Mouse (Mus musculus) mouse trophoblast stem cell (cell line): ENCODE measurements around the gene Ttbk2.

Source experiments
- in situ Hi-C, 2 experiments: fragments of 300-500 bp; cut with MseI, MboI; formaldehyde crosslinking; loops; 2 replicates in 1 of 2; 3 replicates in 1 of 2; pipeline ENCODE4 v1.15.1; 2025

Gene Ttbk2

GRCm38 (mm10) chr2:120850424-120851082, at the start of gene Ttbk2:
Gene Ttbk2, minus strand, starts transcription at chr2:120850604.
- in situ Hi-C loops: no loop called here

GRCm38 (mm10) chr2:120896361-120896760, 46.0 kb upstream of the Ttbk2 start:
- in situ Hi-C loops: no loop called here

- in situ Hi-C loops: no loop called here
These were observed 37.2 kb upstream of the Ttbk2 start for GRCm38 (mm10) chr2:120887601-120888000.

GRCm38 (mm10) chr2:120873192-120873591, 22.8 kb upstream of the Ttbk2 start:
- in situ Hi-C loops: no loop called here

GRCm38 (mm10) chr2:120871447-120872336, 21.3 kb upstream of the Ttbk2 start:
- in situ Hi-C loops: no loop called here

- in situ Hi-C loops: no loop called here
These were observed 16.9 kb upstream of the Ttbk2 start for GRCm38 (mm10) chr2:120867336-120867735.

GRCm38 (mm10) chr2:120866561-120866960, 16.2 kb upstream of the Ttbk2 start:
- in situ Hi-C loops: no loop called here

GRCm38 (mm10) chr2:120863389-120863788, 13.0 kb upstream of the Ttbk2 start:
- in situ Hi-C loops: no loop called here

GRCm38 (mm10) chr2:120860699-120861098, 10.3 kb upstream of the Ttbk2 start:
- in situ Hi-C loops: no loop called here

GRCm38 (mm10) chr2:120858131-120858530, 7.7 kb upstream of the Ttbk2 start:
- in situ Hi-C loops: no loop called here

- in situ Hi-C loops: no loop called here
These were observed 2.7 kb upstream of the Ttbk2 start for GRCm38 (mm10) chr2:120853151-120853550.

GRCm38 (mm10) chr2:120852626-120853025, 2.2 kb upstream of the Ttbk2 start:
- in situ Hi-C loops: no loop called here

GRCm38 (mm10) chr2:120849449-120850423, 668 bp downstream of the Ttbk2 start, which contains the start of gene Cdan1:
Gene Cdan1, minus strand, starts transcription at chr2:120850128.
- in situ Hi-C loops: no loop called here

GRCm38 (mm10) chr2:120845280-120845679, 5.1 kb downstream of the Ttbk2 start:
- in situ Hi-C loops: no loop called here

GRCm38 (mm10) chr2:120843990-120844389, 6.4 kb downstream of the Ttbk2 start:
- in situ Hi-C loops: no loop called here

GRCm38 (mm10) chr2:120841211-120841610, 9.2 kb downstream of the Ttbk2 start:
- in situ Hi-C loops: no loop called here

- in situ Hi-C loops: no loop called here
These were observed 15.2 kb downstream of the Ttbk2 start for GRCm38 (mm10) chr2:120835167-120835566.

GRCm38 (mm10) chr2:120826936-120827638, 23.3 kb downstream of the Ttbk2 start:
- in situ Hi-C loops: no loop called here

GRCm38 (mm10) chr2:120770265-120770935, 80.0 kb downstream of the Ttbk2 start:
- in situ Hi-C loops: no loop called here

- in situ Hi-C loops: no loop called here
These were observed 88.5 kb downstream of the Ttbk2 start for GRCm38 (mm10) chr2:120761922-120762321.
